Mouse (Mus musculus) spleen, postnatal 36 days (tissue): ENCODE measurements around the gene AC131692.1.

Source experiments
- DNase-seq, 2 experiments: peaks; one replicate each; pipeline ENCODE4 v3.0.0; 2022; ENCODE audit warnings: low spot score in 2 of 2, mixed read lengths in 1 of 2

AC131692.1 gene

DNA sequence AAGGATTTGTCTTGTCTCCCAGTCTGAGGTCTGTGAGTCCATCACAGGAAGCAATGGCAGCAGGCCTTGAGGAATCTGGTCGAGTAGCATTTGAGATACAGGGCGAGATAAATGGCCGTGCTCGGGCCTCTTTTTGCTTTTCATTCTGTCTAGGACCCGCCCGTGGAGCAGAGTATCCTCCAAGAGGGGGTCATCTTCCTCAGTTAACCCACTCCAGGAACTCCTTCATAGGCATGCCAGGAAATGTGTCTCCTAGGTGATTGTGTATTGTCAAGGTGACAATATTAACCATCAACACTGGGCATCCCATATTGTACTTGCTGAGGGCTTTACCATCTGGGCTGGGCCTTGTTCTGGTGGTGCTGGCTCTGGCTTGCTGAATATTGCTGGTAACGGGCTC, at the start of gene AC131692.1:
AC131692.1 (plus strand) TSS at position 301 of the 400 bp plus-strand sequence.
- DNase-seq = no peak

DNA sequence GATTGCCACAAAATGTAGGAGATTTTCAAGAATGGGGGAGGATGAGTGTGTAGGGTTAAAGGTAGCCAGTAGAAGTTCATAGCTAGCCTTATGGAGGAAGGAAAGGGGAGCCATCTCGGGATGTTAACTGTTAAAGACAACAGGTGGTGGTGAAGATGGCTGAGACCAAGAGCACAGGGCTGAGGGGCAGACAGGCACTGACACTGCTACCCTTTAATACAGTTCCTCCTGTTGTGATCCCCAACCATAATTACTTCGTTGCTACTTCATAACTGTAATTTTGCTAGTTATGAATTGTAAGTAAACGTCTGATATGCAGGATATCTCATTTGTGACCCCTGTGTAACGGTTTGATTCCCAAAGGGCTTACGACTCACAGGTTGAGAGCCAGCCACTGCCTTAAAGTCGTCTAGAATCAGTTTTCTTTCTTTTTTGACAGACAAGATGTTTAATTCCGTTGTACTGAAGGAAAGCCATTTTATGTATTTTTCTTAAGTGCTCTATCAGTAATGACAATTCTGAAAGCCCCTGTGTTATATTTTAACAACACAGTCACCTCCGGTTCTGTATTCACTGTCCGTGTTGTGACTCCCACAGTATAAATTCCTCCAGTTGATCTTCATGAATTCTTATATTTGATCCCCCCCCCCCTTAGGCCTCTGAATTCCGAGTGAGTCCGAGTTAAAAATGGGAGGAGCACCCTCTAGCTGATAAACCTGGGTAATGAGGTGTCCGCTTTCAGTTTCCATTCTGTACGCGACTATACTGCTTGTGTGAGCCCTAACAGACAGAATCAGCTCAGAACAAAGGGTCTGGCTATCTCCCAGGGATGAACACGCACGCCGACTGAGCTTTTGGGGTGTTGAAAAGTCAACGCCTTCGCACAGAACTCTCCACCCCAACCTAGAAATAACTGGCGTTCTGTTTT, 48.6 kb upstream of the AC131692.1 start:
- peak; percentile 63 to 73 for DNase-seq

DNA sequence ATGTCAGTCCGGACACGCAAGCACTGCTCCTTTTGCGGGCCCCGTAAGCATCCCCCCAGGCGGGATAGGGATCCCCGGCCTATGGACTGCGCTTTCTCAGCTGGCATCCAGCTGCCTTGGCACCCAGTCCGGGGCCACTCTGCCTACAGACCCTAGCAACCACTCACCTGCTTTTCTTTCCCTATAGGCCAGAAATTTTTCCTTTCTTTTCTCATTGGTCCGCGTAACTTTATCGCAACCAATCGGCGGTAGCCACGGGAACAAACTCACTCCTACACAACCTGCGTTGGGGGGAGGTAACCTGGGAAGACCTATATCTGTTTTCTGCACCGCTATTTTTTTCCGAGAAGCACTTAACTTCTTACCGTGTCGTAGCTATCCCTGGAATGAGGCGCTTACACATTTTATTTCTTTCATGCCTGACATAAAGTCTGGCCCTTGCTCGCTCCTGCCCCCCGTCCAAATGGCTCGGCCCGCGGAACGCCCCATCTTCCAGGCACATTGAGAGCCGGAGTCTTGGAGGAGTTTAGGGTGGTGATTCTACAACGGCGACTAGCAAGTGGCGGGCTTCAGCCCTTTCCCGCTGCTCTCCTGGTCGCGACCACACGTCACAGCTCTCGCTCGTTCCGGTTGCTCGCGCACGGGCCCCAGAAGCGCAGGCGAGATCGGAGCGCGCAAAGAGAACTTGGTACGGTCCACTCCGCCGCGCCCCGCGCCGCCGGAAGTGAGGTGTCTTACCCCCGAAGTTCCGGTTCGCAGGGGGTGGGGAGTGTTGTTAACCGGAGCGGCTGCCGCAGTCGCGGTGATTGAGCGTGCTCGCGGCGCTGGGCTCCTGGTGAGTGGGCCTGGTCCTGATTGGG, 47.7 kb upstream of the AC131692.1 start, which contains the start of gene Syvn1:
Syvn1 (plus strand) TSS at position 283 of the 860 bp plus-strand sequence.
- peak; percentile 92 to 94 for DNase-seq

DNA sequence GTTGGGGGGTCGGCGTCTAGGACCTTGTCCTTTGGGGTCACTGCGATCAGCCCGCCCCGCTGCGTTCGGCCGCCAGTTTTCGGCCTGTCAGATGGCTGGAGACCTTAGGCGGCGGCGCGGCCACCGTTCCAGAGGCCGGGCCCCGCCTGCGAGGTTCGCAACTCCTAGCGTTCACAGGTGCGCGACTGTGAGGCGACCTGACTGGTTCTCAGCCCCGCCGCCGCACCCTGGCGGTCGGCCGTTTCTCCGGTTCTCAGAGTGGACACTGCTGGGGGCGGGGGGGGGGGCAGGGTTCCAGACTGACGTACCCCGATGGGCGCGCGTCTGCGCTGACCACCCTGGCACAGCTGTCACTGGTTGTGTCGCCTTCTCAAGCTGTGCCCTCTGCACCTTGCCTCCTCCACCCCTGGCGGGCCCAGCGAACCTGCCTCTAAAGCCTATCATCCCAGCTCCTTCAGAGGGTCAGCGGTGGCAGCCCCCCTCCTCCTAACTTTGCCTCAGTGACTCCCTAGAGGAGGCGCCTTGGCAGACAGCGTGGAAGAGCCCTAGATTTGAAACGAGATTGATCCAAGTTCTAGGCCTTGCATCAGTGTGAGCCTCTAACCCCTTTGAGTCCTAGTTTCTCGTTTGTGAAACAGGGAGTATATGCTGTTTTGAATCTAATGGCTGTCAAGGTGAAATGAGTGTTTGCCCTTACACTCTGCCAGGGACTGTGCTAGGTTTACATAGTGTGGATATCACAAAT, 46.9 kb upstream of the AC131692.1 start:
- no peak for DNase-seq

DNA sequence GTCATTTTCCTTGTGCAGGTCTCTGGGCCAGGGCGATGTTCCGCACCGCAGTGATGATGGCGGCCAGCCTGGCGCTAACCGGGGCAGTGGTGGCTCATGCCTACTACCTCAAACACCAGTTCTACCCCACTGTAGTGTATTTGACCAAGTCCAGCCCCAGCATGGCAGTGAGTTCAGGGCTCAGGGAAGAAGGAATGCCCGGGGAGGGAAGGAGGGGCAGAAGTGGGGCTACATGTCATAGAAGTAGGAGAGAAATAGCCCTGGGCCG, 46.4 kb upstream of the AC131692.1 start:
- no peak for DNase-seq

DNA sequence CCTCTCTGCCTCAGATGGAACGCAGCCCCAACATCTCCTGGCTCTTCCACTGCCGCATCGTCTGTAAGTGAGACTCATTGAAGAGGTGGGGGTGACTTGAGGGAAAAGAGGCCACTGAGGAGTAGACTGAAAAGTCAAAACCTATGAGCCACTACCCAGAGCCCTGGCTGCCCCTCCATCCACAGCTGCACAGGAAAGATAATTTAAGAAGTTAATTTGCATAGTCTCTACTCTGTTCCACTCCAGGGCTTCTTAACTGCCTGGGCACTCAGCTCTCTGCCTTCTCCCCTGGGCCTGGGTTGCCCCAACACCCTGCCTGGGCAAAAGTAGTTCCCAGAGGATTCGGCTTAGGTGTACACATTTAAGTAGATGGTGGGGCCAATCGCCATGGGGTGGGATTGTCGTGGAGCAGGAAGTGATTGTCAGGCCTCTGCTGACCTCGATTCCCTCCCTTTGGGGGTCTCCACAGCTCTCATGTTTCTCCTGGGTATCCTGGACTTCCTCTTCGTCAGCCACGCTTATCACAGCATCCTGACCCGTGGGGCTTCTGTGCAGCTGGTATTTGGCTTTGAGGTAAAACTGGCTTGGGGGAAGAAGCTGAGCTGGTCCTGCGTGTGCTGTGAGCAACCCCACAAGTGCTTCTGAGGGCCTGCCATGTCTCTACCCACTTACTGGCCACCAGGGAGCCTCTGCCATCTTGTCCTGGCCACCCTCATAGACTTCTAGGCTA, 45.4 kb upstream of the AC131692.1 start:
- peak; percentile 83 to 86 for DNase-seq

DNA sequence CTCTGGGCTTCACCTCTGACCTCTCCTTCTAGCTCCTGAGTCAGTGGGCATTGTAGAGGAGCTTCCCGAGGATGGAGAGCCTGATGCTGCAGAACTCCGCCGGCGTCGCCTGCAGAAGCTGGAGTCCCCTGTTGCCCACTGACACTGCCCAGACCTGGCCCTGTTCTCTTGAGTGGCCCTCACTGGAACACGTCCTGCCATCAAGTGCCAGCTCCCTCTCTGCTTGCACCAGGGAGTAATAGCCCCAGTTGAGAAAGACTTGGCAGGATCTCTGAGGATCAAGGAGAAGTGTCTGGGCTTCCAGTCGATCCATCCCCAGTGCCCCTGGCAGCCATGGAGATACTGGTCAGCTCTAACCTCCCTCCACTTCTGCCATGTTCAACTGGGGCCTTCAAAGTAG, 41.7 kb upstream of the AC131692.1 start:
- DNase-seq = no peak

DNA sequence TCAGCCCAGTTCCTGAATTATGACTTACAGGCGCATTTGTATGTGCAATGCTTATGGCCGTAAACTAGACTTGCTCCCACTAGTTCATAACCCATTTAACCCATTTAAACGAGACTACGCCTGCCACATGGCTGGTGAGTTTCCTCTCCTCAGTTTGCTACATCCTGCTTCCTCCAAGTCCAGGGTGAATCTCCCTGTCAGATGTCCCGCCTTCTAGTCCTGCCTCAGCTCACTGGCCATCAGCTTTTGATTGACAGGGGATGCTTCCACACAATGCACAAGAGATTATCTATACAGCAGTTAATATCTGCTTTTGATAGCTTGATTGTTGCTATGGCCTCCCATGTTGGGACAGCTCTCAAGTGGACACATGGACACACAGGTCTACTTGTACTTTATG, 39.9 kb upstream of the AC131692.1 start:
- no peak for DNase-seq

DNA sequence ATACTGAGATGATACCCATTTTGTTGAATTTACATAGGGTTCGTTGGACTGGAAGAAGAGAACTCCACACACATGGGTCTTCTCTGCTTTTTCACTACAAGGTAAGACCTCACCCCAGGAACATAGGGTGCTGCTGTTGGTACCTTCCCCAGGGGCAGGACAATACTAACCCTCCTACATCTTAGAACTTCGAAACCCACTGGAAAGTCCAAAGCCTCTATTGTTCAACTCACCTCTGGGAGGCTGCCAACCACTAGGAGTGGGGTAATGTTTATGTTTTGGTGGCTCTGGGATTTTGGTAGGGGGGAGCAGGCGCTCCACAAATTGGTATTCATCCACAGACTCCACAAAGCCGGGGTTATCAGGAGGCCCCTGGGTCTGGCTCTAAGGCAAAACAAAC, 37.5 kb upstream of the AC131692.1 start:
- DNase-seq = no peak

DNA sequence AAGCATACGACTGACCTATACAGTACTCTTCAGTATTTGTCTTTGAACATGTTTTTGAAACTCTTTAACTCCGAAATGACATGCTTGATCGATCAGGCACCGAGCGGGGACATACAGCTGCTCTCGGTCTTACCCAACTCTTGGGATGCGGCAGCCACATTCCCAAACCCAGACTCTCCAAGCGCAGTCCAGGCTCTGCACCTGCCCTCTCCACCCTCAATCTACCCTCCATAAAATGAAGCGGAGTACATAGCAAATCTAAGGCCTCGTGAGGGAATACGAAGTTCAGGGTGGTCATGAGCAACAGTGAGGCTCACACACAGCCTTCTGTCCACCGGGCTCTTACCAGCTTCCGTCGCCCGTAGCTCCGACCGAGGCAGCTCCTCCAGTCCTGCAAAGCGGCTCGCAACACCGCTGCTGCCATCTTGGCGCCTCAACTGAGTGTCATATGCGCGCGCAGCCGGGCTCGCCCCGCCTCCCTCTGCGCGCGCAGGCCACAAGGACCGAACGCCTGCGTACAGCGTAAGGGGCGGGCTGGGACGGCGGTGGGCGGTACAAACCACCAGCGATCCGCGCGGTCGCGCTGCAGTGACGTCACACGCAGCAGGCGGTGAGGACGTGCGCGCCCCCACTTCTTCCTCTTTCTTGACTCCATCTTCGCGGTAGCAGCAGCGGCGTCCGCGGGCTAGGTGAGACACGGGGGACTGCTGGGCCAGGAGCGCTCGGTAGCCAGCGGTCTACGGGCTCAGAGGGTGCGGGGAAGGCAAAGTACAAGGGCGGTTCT, 36.7 kb upstream of the AC131692.1 start, which contains the start of the genes Mrpl49 and Fau:
Mrpl49 (minus strand) TSS at position 473 of the 784 bp plus-strand sequence.
Fau (plus strand) TSS at position 532 of the 784 bp plus-strand sequence.
- DNase-seq = peak; percentile 98 to 99

DNA sequence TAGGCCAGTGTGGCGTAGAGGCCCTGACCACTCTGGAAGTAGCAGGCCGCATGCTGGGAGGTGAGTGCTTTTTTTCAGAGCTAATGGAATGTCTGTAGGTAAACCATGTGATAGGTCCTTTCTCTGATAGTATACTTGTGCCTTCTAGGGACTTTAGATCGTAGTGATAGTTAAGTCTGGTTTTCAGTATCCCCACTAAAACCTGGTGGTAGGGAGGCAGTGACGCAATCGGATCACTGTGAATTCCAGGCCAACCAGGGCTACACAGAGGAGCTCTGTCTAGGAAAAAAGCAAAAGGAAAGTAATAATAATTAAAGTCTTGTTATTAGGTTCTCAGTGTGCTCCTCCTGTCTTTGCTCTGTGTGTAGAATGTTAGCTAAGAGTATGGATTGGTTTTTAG, 35.7 kb upstream of the AC131692.1 start:
- DNase-seq = no peak

DNA sequence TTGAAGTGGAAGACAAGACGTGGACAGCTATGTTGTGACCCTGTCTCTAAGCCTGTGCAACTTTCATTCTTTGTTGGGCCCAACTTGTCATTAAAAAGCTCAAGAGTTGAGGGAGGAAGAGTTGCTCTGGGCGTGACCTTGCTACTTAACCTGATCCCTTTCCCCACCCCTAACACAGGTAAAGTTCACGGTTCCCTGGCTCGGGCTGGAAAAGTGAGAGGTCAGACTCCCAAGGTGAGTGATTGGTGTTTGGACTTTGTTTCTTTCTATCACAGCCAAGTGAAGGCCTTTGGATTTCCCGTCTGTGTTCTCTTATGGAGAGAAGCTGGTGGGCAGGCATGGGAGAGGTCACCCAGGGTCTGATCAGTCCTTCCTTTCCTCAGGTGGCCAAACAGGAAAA, 35.3 kb upstream of the AC131692.1 start:
- no peak for DNase-seq

DNA sequence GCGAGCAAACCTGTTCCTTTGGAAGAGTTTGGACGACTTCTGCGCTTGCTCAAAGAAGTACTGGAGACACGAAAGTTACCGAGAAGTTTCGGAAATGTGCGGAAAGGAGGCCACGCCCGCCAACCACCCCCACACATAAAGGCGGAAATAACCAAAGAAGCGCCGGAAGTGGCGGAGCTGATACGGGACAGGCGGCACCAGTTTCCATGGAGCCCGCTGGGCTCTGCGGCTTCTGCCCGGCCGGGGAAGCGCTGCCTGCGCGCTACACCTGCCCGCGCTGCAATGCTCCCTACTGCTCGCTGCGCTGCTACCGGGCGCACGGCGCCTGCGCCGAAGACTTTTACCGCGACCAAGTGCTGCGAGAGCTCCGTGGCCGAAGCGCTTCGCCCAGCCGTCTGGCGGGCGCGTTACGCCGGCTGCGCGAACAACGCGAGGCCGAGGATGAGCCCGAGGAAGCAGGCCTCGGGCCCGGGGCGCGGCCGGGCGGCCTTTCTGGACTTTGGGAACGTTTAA, 33.1 kb upstream of the AC131692.1 start, which contains the start of gene Znhit2:
Znhit2 (plus strand) TSS at position 172 of the 513 bp plus-strand sequence.
- DNase-seq = peak; percentile 94 to 96

DNA sequence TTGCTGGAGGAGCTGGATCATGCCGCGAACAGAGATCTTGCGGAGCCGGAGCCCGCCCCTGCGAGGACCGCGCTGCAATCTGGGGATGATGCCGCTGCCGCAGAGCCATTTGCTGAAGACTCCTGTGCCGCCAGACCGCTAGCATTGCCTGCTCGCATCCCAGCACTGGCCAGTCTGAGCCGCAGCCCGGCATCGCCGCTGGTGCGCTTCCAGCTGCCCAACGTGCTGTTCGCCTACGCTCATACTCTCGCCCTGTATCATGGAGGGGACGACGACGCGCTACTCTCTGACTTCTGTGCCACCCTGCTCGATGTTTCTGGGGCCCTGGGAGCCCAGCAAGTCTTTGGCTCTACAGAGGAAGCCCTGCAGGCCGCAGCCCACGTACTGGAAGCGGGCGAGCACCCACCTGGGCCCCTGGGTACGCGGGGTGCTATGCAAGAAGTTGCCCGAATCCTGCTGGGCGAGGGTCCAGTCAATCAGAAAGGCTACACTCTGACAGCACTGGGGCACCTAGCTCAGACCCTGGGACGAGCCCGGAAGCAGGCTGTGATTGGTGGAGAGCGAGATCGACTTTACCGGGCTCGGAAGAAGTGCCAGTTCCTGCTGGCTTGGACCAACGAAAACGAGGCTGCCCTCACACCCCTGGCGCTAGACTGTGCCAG, 32.4 kb upstream of the AC131692.1 start:
- peak; percentile 79 for DNase-seq

DNA sequence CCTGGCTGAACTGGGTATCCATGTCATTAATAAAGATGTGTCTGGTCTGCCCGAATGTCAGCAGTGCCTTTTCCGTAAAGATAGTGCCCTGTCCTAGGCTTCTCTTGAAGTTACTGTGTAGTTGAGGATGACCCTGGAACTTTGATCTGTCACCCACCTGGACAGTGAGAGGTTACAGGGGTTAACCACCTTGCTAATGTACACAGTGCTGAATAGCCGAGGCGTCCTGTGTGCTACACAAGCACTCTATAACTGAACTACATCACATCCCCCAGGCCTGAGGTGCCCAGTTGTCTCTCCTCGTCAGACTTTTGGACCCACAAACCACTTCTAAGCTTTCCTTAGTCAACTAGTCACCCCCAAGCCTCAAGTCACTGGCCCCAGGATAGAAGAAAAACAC, 31.8 kb upstream of the AC131692.1 start:
- no peak for DNase-seq

DNA sequence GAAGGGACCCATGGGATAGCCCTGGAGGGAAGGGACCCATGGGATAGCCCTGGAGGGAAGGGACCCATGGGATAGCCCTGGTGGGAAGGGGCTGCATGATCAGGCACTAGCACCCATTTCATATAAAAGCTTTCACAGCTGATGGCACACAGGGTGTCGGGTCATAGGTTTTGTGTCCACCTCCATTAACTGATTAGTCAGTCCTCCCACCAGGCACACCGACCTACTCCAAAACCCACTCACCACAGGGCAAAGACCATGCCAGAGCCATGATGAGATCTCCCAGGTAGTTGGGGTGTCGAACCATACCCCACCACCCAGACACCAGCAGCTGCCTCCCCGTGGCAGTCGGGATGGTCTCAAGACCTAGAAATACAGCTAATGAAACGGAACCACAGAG, 31.1 kb upstream of the AC131692.1 start:
- DNase-seq = no peak

DNA sequence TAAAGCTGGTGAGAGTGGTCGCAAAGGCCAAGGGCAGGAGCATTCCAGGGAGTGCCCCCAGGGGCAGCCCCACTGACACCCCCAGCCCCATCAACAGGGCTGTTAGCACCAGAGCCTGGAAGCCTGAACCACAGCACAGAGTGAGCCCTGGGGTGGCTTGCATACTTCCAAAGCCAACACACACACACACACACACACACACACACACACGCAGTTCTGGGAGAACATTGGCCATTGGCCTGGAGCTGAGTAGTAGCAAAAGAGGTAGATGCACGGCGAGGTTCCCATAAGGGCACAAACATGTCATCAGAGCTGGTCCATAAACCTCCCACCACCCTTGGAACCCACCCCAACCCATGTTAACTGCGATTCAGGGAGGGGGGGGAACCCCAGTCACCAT, 27.6 kb upstream of the AC131692.1 start:
- DNase-seq = no peak

DNA sequence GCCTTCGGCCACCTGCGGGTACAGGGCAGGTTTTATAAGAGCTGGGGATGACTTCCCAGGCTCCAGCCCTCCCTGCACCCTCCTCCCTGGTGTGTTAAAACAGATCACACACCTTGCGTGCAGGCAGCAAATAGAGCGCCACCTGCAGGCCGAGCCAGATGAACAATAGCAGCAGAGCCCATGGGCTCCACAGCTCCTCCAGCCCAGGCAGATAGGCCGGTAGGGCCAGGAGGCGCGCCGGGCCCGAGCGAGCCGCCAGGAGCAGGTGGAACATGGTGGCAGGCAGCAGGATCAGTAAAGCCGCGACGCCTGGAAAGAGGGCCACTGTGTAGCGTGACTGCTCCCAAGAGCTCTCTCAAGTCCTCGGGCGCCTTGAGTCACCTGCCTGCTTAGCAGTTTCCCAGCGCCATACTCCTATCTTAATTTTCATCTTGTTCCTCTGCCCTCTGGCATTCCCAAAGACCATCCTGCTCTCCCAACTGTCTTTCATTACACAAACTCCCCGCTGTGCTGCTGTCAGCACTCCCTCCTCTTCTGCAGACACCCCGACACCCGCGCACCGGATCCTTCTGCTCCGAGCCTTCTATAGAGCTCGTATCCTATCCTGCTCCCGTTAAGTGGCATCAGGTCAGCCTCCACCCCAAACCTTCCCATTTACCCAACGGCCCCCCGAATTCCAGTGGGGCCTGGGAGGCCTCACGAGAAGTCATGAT, 27.1 kb upstream of the AC131692.1 start:
- peak; percentile 77 to 84 for DNase-seq
